Mouse (Mus musculus): Measurements from ENCODE around the gene Crcp.

Gene Crcp

GRCm38 (mm10) chr5:130029142-130029897 is at the start of gene Crcp, which contains the start of gene Asl:
Crcp (plus strand) TSS chr5:130029290.
Asl (minus strand) TSS chr5:130029247.
- peak; percentile 86 for DNase-seq (ENCODE audit: low spot score)

- no peak for DNase-seq (ENCODE audit: low spot score)
These were observed 48.9 kb upstream of the Crcp start for GRCm38 (mm10) chr5:129980216-129980615.

GRCm38 (mm10) chr5:129989376-129989775 is 39.7 kb upstream of the Crcp start:
- no peak for DNase-seq (ENCODE audit: low spot score)

- no peak for DNase-seq (ENCODE audit: low spot score)
These were observed 37.2 kb upstream of the Crcp start for GRCm38 (mm10) chr5:129991898-129992297.

- DNase-seq (ENCODE audit: low spot score): no peak
These were observed 35.7 kb upstream of the Crcp start for GRCm38 (mm10) chr5:129993374-129993773.

- DNase-seq (ENCODE audit: low spot score): no peak
These were observed 34.1 kb upstream of the Crcp start for GRCm38 (mm10) chr5:129994989-129995388.

- DNase-seq (ENCODE audit: low spot score): no peak
These were observed 31.4 kb upstream of the Crcp start for GRCm38 (mm10) chr5:129997700-129998099.

- peak; percentile 78 for DNase-seq (ENCODE audit: low spot score)
These were observed 30.0 kb upstream of the Crcp start for GRCm38 (mm10) chr5:129999097-129999496.

- no peak for DNase-seq (ENCODE audit: low spot score)
These were observed 28.4 kb upstream of the Crcp start for GRCm38 (mm10) chr5:130000735-130001134.

- DNase-seq (ENCODE audit: low spot score): no peak
These were observed 27.6 kb upstream of the Crcp start for GRCm38 (mm10) chr5:130001356-130001987.

- peak; percentile 91 for DNase-seq (ENCODE audit: low spot score)
These were observed 26.6 kb upstream of the Crcp start, which contains the start of gene Gusb for GRCm38 (mm10) chr5:130002301-130003146. Gusb (minus strand) TSS chr5:130003049.

GRCm38 (mm10) chr5:130003229-130003628 is 25.9 kb upstream of the Crcp start:
- peak; percentile 63 for DNase-seq (ENCODE audit: low spot score)

- DNase-seq (ENCODE audit: low spot score): no peak
These were observed 21.7 kb upstream of the Crcp start for GRCm38 (mm10) chr5:130007344-130007743.

GRCm38 (mm10) chr5:130008034-130008590 is 21.0 kb upstream of the Crcp start:
- no peak for DNase-seq (ENCODE audit: low spot score)

- no peak for DNase-seq (ENCODE audit: low spot score)
These were observed 19.3 kb upstream of the Crcp start for GRCm38 (mm10) chr5:130009784-130010183.

GRCm38 (mm10) chr5:130010961-130011360 is 18.1 kb upstream of the Crcp start:
- DNase-seq (ENCODE audit: low spot score): no peak

- DNase-seq (ENCODE audit: low spot score): no peak
These were observed 14.0 kb upstream of the Crcp start for GRCm38 (mm10) chr5:130015104-130015503.

- no peak for DNase-seq (ENCODE audit: low spot score)
These were observed 9.6 kb upstream of the Crcp start for GRCm38 (mm10) chr5:130019461-130019860.

- no peak for DNase-seq (ENCODE audit: low spot score)
These were observed 7.6 kb upstream of the Crcp start for GRCm38 (mm10) chr5:130021361-130021966.

- DNase-seq (ENCODE audit: low spot score): no peak
These were observed 6.7 kb upstream of the Crcp start for GRCm38 (mm10) chr5:130022366-130022765.

- DNase-seq (ENCODE audit: low spot score): no peak
These were observed 5.9 kb upstream of the Crcp start for GRCm38 (mm10) chr5:130023067-130023766.
